11 mouse cellular contexts compared by ENCODE assay signal in genomic region chr5:132170010-132170409, GRCm38 (mm10).
DNase-seq lines count a peak whose midpoint lies in the region; ATAC-seq and TF ChIP-seq lines count a peak whose summit lies in the region.
"Had no signal": no experiment of that assay in that cellular context is flagged by ENCODE, and none has a peak within 500 bp of the region (broad histone marks: within the 10 kb centered on the region; RNA-seq: fewer than 3 reads in every experiment).

No protein-coding gene starts in this region.

- no peaks in the 10 kb centered on the region for H3K9me3 ChIP-seq in forebrain, postnatal 0 days (ENCODE audit: low read length)
- H3K9me3 ChIP-seq in stomach, postnatal 0 days (ENCODE audit: control insufficient read depth, low read length) = no peaks in the 10 kb centered on the region
- H3K9me3 ChIP-seq: embryonic facial prominence, embryonic 12.5 days; heart, embryonic 13.5 days had no signal

- TF ChIP-seq CTCF in forebrain, postnatal 0 days (IDR thresholded peaks at IDR 0.05; ENCODE audit: low read depth) = no peak
- TF ChIP-seq CTCF in stomach, postnatal 0 days (IDR thresholded peaks at IDR 0.05; ENCODE audit: low read depth) = no peak

- no peaks in the 10 kb centered on the region for H3K36me3 ChIP-seq in forebrain, postnatal 0 days (ENCODE audit: insufficient read depth)
- H3K36me3 ChIP-seq in stomach, postnatal 0 days (ENCODE audit: control insufficient read depth, insufficient read depth, low read length) = no peaks in the 10 kb centered on the region
- H3K36me3 ChIP-seq: embryonic facial prominence, embryonic 12.5 days; heart, embryonic 13.5 days had no signal

- no peak overlapping the region for H3K4me3 ChIP-seq in forebrain, postnatal 0 days (ENCODE audit: low read depth, low read length)
- no peak overlapping the region for H3K4me3 ChIP-seq in stomach, postnatal 0 days (ENCODE audit: low read depth, low read length)
- H3K4me3 ChIP-seq: embryonic facial prominence, embryonic 12.5 days; heart, embryonic 13.5 days had no signal

- H3K4me1 ChIP-seq in forebrain, postnatal 0 days (ENCODE audit: insufficient read depth) = peaks cover 20% of the 10 kb centered on the region
- H3K4me1 ChIP-seq in stomach, postnatal 0 days (replicated peaks; ENCODE audit: control insufficient read depth, insufficient read depth) = no peaks in the 10 kb centered on the region

- H3K9ac ChIP-seq in forebrain, postnatal 0 days = no peak overlapping the region
- H3K9ac ChIP-seq in stomach, postnatal 0 days (ENCODE audit: low read length) = no peak overlapping the region
- H3K9ac ChIP-seq: embryonic facial prominence, embryonic 12.5 days; heart, embryonic 13.5 days had no signal

- no peak overlapping the region for H3K27ac ChIP-seq in forebrain, postnatal 0 days (ENCODE audit: low read depth, low read length)
- H3K27ac ChIP-seq in stomach, postnatal 0 days (replicated peaks) = no peak overlapping the region
- H3K27ac ChIP-seq: embryonic facial prominence, embryonic 12.5 days; heart, embryonic 13.5 days had no signal

- H3K27me3 ChIP-seq in forebrain, postnatal 0 days (ENCODE audit: insufficient read depth, low read length) = no peaks in the 10 kb centered on the region
- no peaks in the 10 kb centered on the region for H3K27me3 ChIP-seq in stomach, postnatal 0 days (ENCODE audit: control insufficient read depth, insufficient read depth, low read length)
- H3K27me3 ChIP-seq: embryonic facial prominence, embryonic 12.5 days; heart, embryonic 13.5 days had no signal

- no peak for TF ChIP-seq EP300 in stomach, postnatal 0 days (optimal IDR thresholded peaks at IDR 0.05)

- ATAC-seq in forebrain, postnatal 0 days = peak; percentile 85
- ATAC-seq in stomach, postnatal 0 days (ENCODE audit: low FRiP score, low TSS enrichment) = no peak
- ATAC-seq: lung, postnatal 0 days had no signal

- H3K4me2 ChIP-seq in forebrain, postnatal 0 days (ENCODE audit: low read depth) = peak overlapping the region; percentile 15; the same call in 1 of the 2 replicates
- H3K4me2 ChIP-seq in stomach, postnatal 0 days (replicated peaks; ENCODE audit: low read depth) = no peak overlapping the region
- H3K4me2 ChIP-seq: embryonic facial prominence, embryonic 12.5 days; heart, embryonic 13.5 days had no signal

- WGBS in forebrain, postnatal 0 days = 21% methylated on average over 8 of the region's 8 CpGs
- 76% methylated on average over 8 of the region's 8 CpGs for WGBS in stomach, postnatal 0 days

- peak; percentile 61 to 62 for DNase-seq in right cerebral cortex, postnatal 10 days (ENCODE audit: low spot score in 2 of 2)
- no peak for DNase-seq in right cerebral cortex, adult 18-20 months
- DNase-seq in forebrain, postnatal 0 days = peak; percentile 77
- DNase-seq in layer of hippocampus, adult 18-20 months (ENCODE audit: low spot score in 2 of 2) = peak; percentile 74 to 91
- DNase-seq in gastrocnemius, postnatal 25 days = no peak
- no peak for DNase-seq in stomach, postnatal 0 days (ENCODE audit: low spot score)
- DNase-seq in lung, postnatal 14 days = no peak
- DNase-seq in kidney, adult 8-10 months = no peak

Comparison
In these comparisons a context has a peak if more than half of its experiments do, and no peak if none do; other contexts are left out.
1. DNase-seq: peak in right cerebral cortex, postnatal 10 days (2 of 2), forebrain, postnatal 0 days (single experiment) and layer of hippocampus, adult 18-20 months (2 of 2); none in right cerebral cortex, adult 18-20 months (single experiment), gastrocnemius, postnatal 25 days (single experiment), stomach, postnatal 0 days (single experiment), lung, postnatal 14 days (single experiment) and kidney, adult 8-10 months (0 of 2).